Mouse (Mus musculus): ENCODE data around the gene March11. TPM values are rescaled to one million over a fixed set of nuclear protein-coding genes. Genes with fewer than 3 reads are reported as not detected.

March11 gene
- polyA plus RNA-seq, 1 experiment from 2014 or later, result 1.2 TPM

GRCm38 (mm10) chr15:26435725-26436124, 126.9 kb downstream of the March11 start:
- Histone ChIP-seq H3K4me2 (ENCODE audit: low read depth, low read length, severe bottlenecking) (no peak overlapping the region), H3K36me3 (ENCODE audit: control insufficient read depth, insufficient read depth, low read length) (no peaks in the 10 kb centered on the region), H3K4me1 (replicated peaks; ENCODE audit: control insufficient read depth, insufficient read depth, low read length) (no peaks in the 10 kb centered on the region), H3K9ac (ENCODE audit: low read length) (no peak overlapping the region), H3K9me3 (ENCODE audit: control insufficient read depth, low read length) (no peaks in the 10 kb centered on the region), H3K27ac (ENCODE audit: low read depth, low read length) (no peak overlapping the region), H3K27me3 (ENCODE audit: control insufficient read depth, insufficient read depth, low read length) (no peaks in the 10 kb centered on the region), H3K4me3 (ENCODE audit: low read depth, low read length) (no peak overlapping the region)
- DNase-seq (ENCODE audit: low spot score), result no peak
- 90% methylated on average over 7 of the region's 7 CpGs for WGBS
- no peak for ATAC-seq (replicated peaks; ENCODE audit: low FRiP score)

- DNase-seq (ENCODE audit: low spot score) (no peak), ATAC-seq (replicated peaks; ENCODE audit: low FRiP score) (no peak)
- Histone ChIP-seq H3K4me3 (ENCODE audit: low read depth, low read length) (no peak overlapping the region), H3K9me3 (ENCODE audit: control insufficient read depth, low read length) (no peaks in the 10 kb centered on the region), H3K9ac (ENCODE audit: low read length) (no peak overlapping the region), H3K4me2 (ENCODE audit: low read depth, low read length, severe bottlenecking) (no peak overlapping the region), H3K4me1 (replicated peaks; ENCODE audit: control insufficient read depth, insufficient read depth, low read length) (no peaks in the 10 kb centered on the region), H3K27ac (ENCODE audit: low read depth, low read length) (no peak overlapping the region), H3K36me3 (ENCODE audit: control insufficient read depth, insufficient read depth, low read length) (no peaks in the 10 kb centered on the region), H3K27me3 (ENCODE audit: control insufficient read depth, insufficient read depth, low read length) (no peaks in the 10 kb centered on the region)
- WGBS, result 67% methylated on average over 2 of the region's 2 CpGs
Observed at GRCm38 (mm10) chr15:26437113-26437512, 128.3 kb downstream of the March11 start.

Data from forebrain, embryonic 11.5 days (tissue).